Mouse (Mus musculus) embryonic facial prominence, embryonic 14.5 days (tissue): ENCODE measurements around the gene Phf12. TPM values are rescaled to one million over a fixed set of nuclear protein-coding genes. Genes with fewer than 3 reads are reported as not detected.

ENCODE experiments used
- ATAC-seq: fragments of 200-750 bp; cut with Nextera tagmentation; 2 replicates; pipeline ENCODE4 v1.8.0; 2017; ENCODE audit warnings: low read depth, moderate number of reproducible peaks, moderate TSS enrichment
- DNase-seq: peaks from one replicate; pipeline ENCODE4 v3.0.0-alpha.2; 2015; ENCODE audit warnings: low spot score
- H3K27ac ChIP-seq: fragments of 300-500 bp; sonication (generic); replicated peaks from 2 replicates; pipeline ENCODE4 v1.5.1; 2014; ENCODE audit warnings: low read depth, mild to moderate bottlenecking, low read length, moderate library complexity
- H3K27me3 ChIP-seq: fragments of 300-500 bp; sonication (generic); replicated peaks from 2 replicates; pipeline ENCODE4 v1.6.1; 2014; ENCODE audit warnings: low read length; ENCODE audit not compliant: control insufficient read depth, insufficient read depth
- H3K36me3 ChIP-seq: fragments of 300-500 bp; sonication (generic); 2 replicates; pipeline ENCODE4 v1.6.1; 2014; ENCODE audit warnings: low read length, mixed read lengths; ENCODE audit not compliant: control insufficient read depth, insufficient read depth
- H3K4me1 ChIP-seq: fragments of 300-500 bp; sonication (generic); 2 replicates; pipeline ENCODE4 v1.6.1; 2014; ENCODE audit warnings: antibody characterized with exemption, low read length; ENCODE audit not compliant: control insufficient read depth, insufficient read depth
- H3K4me2 ChIP-seq: fragments of 300-500 bp; sonication (generic); 2 replicates; pipeline ENCODE4 v1.6.1; 2014; ENCODE audit warnings: low read depth, mild to moderate bottlenecking, low read length, moderate library complexity, mixed read lengths
- H3K4me3 ChIP-seq: fragments of 300-500 bp; sonication (generic); 2 replicates; pipeline ENCODE4 v1.5.1; 2014; ENCODE audit warnings: low read depth, mild to moderate bottlenecking, low read length
- H3K9ac ChIP-seq: fragments of 300-500 bp; sonication (generic); 2 replicates; pipeline ENCODE4 v1.6.1; 2014; ENCODE audit warnings: low read depth, mild to moderate bottlenecking, low read length, moderate library complexity, mixed read lengths
- H3K9me3 ChIP-seq: fragments of 300-500 bp; sonication (generic); 2 replicates; pipeline ENCODE4 v1.6.1; 2016; ENCODE audit warnings: low read length; ENCODE audit not compliant: control insufficient read depth
- WGBS: fragments of 180-500 bp; shearing (Covaris S2); extraction: QIAGEN DNeasy Blood & Tissue Kit; methylation state at CpG from one replicate; pipeline ENCODE4 v1.1.7; 2014; 5-methylcytosine and 5-hydroxymethylcytosine counted together
- polyA plus RNA-seq: library from polyadenylated mRNA; unstranded; fragments of >200 nt; fragmentation: Nextera tagmentation; extraction: Ambion mirVana; gene quantifications from 2 replicates; pipeline ENCODE4 v1.2.1, GENCODE M21; 2014

The Phf12 gene
- 15.0 and 17.0 TPM in 2 replicates for polyA plus RNA-seq

DNA sequence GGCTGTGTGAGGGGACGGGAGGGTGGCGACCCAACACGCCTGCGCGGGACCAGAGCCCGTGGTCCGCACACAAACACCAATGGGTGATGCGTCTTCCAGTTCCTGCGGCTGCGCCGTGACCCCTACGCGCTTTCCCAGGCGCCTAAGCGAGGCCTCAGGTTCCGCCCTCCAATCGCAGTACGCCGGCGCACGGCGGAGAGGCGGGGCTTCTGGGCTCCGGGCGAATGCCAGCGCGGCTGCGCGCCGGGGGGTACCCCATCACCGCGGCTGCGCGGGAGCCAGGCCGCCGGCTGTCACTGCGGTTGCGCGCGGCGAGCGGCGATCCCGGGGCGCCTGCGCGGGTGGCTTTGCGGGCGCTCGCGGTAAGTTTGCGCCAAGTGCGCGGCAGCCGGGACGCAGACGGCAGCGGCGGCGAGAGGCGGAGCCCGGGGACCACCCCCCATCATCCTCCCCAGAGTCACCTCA lies at the start of gene Phf12:
Phf12 (plus strand) TSS at position 314 of the 465 bp plus-strand sequence.
- Histone ChIP-seq H3K4me1 (peaks cover 9% of the 10 kb centered on the region; the same call in 1 of the 2 replicates), H3K27ac (peak within 1 kb of the TSS; percentile 96), H3K4me3 (peak within 1 kb of the TSS; percentile 85), H3K9ac (peak within 1 kb of the TSS; percentile 89), H3K36me3 (peaks cover 17% of the 10 kb centered on the region; the same call in 1 of the 2 replicates), H3K4me2 (peak within 1 kb of the TSS; percentile 67), H3K9me3 (no peaks in the 10 kb centered on the region), H3K27me3 (peaks cover 2% of the 10 kb centered on the region; the same call in 1 of the 2 replicates)
- DNase-seq: peak; percentile 100
- WGBS: 1% methylated on average over 33 of the region's 62 CpGs
- ATAC-seq: peak; percentile 92

- Histone ChIP-seq H3K4me3 (no peak overlapping the region), H3K27me3 (peaks cover 82% of the 10 kb centered on the region), H3K9me3 (no peaks in the 10 kb centered on the region), H3K36me3 (no peaks in the 10 kb centered on the region), H3K27ac (no peak overlapping the region), H3K4me1 (peaks cover 11% of the 10 kb centered on the region; the same call in 1 of the 2 replicates), H3K9ac (no peak overlapping the region), H3K4me2 (no peak overlapping the region)
- DNase-seq (no peak), ATAC-seq (no peak)
- 0% methylated on average over 4 of the region's 4 CpGs for WGBS
Observed at GRCm38 (mm10) chr11:77934111-77934521, 48.4 kb upstream of the Phf12 start.

DNA sequence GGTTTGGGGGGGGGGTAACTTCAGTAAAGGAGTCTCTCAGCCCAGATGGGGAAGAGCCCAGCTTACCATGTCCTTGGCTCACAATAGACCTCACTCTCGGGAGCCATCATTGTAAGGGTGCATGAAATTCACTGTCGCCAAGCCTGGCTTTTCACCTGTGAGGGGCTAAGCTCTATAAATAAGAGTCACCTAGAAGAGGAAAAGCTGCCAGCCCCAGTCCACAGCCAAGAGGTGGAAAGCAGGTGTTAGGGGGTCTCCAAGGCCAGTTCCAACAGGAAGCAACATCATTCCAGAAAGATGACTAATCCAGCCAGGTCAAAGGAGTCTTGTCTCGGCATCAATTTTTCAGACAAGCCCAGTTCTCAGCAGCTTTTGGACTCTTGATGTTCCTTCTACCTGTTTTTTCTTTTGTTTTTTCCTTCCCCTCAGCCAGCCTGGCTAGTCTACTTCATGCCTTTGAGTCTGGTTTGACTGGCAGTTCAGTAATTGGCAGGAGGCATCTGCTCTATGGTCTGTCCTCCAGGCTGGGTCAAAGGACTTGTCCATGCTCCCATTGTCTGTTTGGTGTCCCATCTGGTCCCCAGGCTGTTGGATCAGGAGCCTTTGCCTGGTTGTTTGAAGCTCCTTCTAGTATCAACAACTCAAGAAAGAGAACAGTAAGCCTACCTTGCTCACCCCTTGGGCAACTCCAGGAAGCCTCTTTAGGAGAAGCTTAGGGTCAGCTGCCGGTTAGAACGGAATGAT lies 47.8 kb upstream of the Phf12 start:
- ATAC-seq (no peak), DNase-seq (no peak)
- Histone ChIP-seq H3K4me3 (no peak overlapping the region), H3K9me3 (no peaks in the 10 kb centered on the region), H3K36me3 (no peaks in the 10 kb centered on the region), H3K27me3 (peaks cover 82% of the 10 kb centered on the region), H3K27ac (no peak overlapping the region), H3K9ac (no peak overlapping the region), H3K4me1 (peaks cover 11% of the 10 kb centered on the region; the same call in 1 of the 2 replicates), H3K4me2 (no peak overlapping the region)
- WGBS: 48% methylated on average over 5 of the region's 5 CpGs

DNA sequence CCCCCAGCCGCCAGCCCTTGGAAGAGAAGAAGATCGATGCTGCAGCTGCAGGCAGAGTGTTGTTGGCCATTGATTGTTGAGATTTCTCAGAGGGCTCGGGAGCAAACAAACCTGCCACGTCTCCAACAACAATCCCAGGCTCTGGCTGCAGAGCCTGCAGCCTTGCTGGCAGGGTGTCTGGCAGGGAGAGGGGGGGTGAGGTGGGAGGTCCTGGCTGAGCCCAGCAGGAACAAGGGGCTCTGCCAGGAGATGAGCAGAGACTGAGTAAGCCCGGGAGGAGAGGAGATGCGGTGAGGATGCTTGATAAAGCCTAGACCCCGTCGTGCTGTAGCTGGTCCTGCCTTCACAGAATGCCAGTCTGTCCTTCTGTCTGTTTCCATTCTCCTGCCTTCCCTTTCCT lies 45.7 kb upstream of the Phf12 start:
- Histone ChIP-seq H3K27ac (no peak overlapping the region), H3K4me1 (no peaks in the 10 kb centered on the region), H3K4me3 (no peak overlapping the region), H3K4me2 (no peak overlapping the region), H3K27me3 (peaks cover 64% of the 10 kb centered on the region), H3K9ac (no peak overlapping the region), H3K36me3 (no peaks in the 10 kb centered on the region), H3K9me3 (no peaks in the 10 kb centered on the region)
- no peak for DNase-seq
- WGBS: 12% methylated on average over 8 of the region's 8 CpGs
- no peak for ATAC-seq

- Histone ChIP-seq H3K4me2 (no peak overlapping the region), H3K4me3 (no peak overlapping the region), H3K27me3 (peaks cover 58% of the 10 kb centered on the region), H3K9me3 (no peaks in the 10 kb centered on the region), H3K27ac (no peak overlapping the region), H3K36me3 (no peaks in the 10 kb centered on the region), H3K4me1 (no peaks in the 10 kb centered on the region), H3K9ac (no peak overlapping the region)
- ATAC-seq (no peak), DNase-seq (no peak)
- 20% methylated on average over 4 of the region's 4 CpGs for WGBS
Observed at GRCm38 (mm10) chr11:77937649-77938410, 44.7 kb upstream of the Phf12 start.

GRCm38 (mm10) chr11:77942230-77942629 lies 40.3 kb upstream of the Phf12 start:
- ATAC-seq: no peak
- H3K4me3 ChIP-seq: no peak overlapping the region
- no peak overlapping the region for H3K4me2 ChIP-seq
- peaks cover 17% of the 10 kb centered on the region for H3K27me3 ChIP-seq
- H3K4me1 ChIP-seq: no peaks in the 10 kb centered on the region
- H3K27ac ChIP-seq: no peak overlapping the region
- 22% methylated on average over 5 of the region's 5 CpGs for WGBS
- no peaks in the 10 kb centered on the region for H3K36me3 ChIP-seq
- H3K9me3 ChIP-seq: no peaks in the 10 kb centered on the region
- H3K9ac ChIP-seq: no peak overlapping the region
- DNase-seq: no peak

DNA sequence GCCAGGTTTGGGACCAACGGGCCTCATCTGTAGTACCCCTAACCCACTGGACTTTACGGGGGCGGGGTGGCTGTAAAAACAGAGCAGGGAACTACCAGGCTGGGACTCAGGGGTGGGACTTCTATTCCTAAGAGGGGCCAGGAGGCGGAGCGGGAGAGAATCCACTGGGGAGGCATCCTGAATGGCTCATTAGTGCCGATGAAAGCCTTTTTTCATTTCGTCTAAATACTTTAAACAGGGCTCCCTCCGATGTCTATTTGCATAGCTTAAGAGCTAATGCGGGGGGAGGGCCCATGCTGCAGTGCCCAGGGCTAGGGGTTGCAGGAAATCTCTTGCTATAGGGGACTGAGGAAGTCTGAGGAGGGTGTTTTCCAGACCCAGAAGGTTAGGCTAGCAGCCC lies 34.7 kb upstream of the Phf12 start:
- ATAC-seq (no peak), DNase-seq (peak; percentile 56)
- WGBS: 5% methylated on average over 9 of the region's 9 CpGs
- no peak overlapping the region for H3K27ac ChIP-seq
- H3K4me3 ChIP-seq: no peak overlapping the region
- H3K4me2 ChIP-seq: no peak overlapping the region
- no peak overlapping the region for H3K9ac ChIP-seq
- no peaks in the 10 kb centered on the region for H3K9me3 ChIP-seq
- no peaks in the 10 kb centered on the region for H3K4me1 ChIP-seq
- no peaks in the 10 kb centered on the region for H3K36me3 ChIP-seq
- H3K27me3 ChIP-seq: 0 out of 2 replicates have a peak, but pooled peaks cover 8% of the 10 kb centered on the region

GRCm38 (mm10) chr11:77950125-77950685 lies 32.3 kb upstream of the Phf12 start:
- 0 out of 2 replicates have a peak, but pooled peaks cover 8% of the 10 kb centered on the region for H3K27me3 ChIP-seq
- no peak for DNase-seq
- 41% methylated on average over 12 of the region's 12 CpGs for WGBS

More at GRCm38 (mm10) chr11:77950125-77950685, 32.3 kb upstream of the Phf12 start:
- H3K9ac ChIP-seq: no peak overlapping the region
- no peaks in the 10 kb centered on the region for H3K9me3 ChIP-seq
- H3K4me1 ChIP-seq: no peaks in the 10 kb centered on the region
- H3K27ac ChIP-seq: no peak overlapping the region
- ATAC-seq: no peak
- no peaks in the 10 kb centered on the region for H3K36me3 ChIP-seq
- no peak overlapping the region for H3K4me2 ChIP-seq
- H3K4me3 ChIP-seq: no peak overlapping the region
